Mouse (Mus musculus) colon, adult 2 months (tissue): ENCODE results near the gene Atf6. TPM values are rescaled to one million over a fixed set of nuclear protein-coding genes. Genes with fewer than 3 reads are reported as not detected.

ENCODE experiments used
- polyA plus RNA-seq: library from polyadenylated mRNA; depleted of rRNA; stranded (reverse); fragments of >200 nt; gene quantifications from 2 replicates; pipeline ENCODE4 v1.2.3, GENCODE M21; 2012; rRNA removed

Gene Atf6
- 9.3 and 9.7 TPM in 2 replicates for polyA plus RNA-seq

DNA sequence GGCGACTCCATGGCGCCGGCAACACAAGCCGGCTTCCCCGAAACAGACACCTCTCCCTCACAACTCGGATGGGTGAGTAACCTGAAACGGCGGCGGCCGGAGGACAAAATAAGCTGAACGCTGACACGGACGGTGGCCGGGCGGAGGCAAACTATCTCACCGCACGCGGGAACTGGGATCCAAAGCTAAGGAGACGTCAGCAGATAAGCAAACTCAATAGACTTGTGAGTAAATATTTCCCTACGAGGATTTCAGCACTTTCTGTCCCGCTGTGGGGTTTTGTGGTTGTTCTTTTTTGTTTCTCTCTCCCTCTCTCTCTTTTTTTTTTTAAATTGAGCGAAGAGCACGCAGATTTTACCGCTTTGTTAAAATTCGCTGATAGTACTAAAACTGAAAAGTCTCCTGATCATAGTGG lies at the start of gene Atf6:
Atf6 (minus strand) TSS at position 81 of the 415 bp plus-strand sequence.

DNA sequence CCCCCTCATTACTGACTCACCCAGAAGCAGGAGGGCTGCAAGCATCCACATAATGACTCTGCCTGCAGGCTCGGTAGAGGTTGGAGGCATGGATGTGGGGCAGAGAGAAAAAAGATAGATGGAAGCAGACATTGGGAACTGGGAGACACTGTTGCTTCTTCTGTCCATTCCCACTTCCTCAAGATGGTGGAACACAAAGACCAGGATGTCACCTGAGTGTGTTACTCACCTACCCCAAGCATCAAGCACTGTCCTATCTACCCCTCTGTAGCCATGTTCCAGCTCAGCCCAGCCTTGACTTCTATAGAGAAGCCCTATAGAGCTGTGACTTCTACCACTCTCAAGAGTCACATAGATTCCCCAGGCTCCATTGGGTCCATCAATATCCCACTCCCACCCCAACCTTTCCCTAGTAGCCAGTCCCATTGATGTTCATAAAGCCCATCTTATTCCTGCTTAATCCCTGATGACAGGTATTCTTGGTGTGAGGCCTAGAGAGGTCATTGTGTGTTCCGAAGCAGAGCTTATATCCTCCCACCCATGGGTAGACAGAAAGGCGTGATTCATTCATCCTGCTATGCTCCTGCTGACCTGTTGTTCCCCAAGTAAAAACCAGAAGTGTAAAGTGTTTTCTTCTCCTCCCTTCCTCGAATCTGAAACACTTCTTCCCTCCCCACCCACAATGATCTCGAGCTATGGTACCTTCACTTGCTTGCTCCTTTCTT lies 45.5 kb upstream of the Atf6 start, which contains the start of gene Fcrlb:
Fcrlb (minus strand) TSS at position 51 of the 725 bp plus-strand sequence.

DNA sequence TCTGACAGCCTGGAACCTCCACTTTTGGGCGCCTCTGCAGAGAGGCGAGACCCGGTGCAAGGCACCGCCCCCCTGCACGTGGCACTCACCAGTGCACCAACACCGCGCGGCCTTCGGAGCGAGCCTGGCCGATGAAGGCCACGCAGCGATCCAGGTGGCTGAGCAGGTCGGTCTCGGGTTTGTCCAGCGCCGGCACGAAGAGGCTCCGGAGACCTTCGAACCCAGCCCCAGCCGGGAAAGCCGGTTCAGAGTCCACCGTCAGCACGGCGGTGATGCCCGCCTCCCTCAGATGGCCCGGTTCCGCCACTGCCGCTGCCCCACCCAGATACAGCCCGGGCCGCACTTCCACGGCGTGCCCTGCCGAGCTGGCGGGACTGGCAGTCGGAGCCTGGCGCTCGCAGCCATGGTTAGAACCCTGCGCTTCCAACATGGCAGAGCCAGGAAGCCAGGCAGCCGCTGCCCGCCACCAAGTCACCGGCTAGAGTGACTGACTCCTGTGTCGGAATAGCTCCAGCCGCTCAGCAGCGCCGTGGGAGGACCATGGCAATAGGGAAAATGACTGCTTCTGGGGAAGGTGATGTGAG lies 17.5 kb upstream of the Atf6 start, which contains the start of the genes Gm26620 and Dusp12:
Gm26620 (plus strand) TSS at position 88 of the 584 bp plus-strand sequence.
Dusp12 (minus strand) TSS at position 563 of the 584 bp plus-strand sequence.

Other genes with a start within 250 kb of the Atf6 start
- 28.9 and 29.0 TPM in 2 replicates for gene Olfml2b, start 223.2 kb downstream of the Atf6 start, polyA plus RNA-seq
- 0.74 and 1.2 TPM in 2 replicates for gene Gm26620, start 17.3 kb upstream of the Atf6 start, polyA plus RNA-seq
- gene Dusp12, start 17.8 kb upstream of the Atf6 start, polyA plus RNA-seq, result 12.0 and 13.3 TPM in 2 replicates
- 0.37 and 0.59 TPM in 2 replicates for gene Fcrlb, start 45.2 kb upstream of the Atf6 start, polyA plus RNA-seq
- 2.6 and 4.0 TPM in 2 replicates for gene Fcrla, start 59.8 kb upstream of the Atf6 start, polyA plus RNA-seq
- 6.6 and 13.8 TPM in 2 replicates for gene Fcgr2b, start 108.8 kb upstream of the Atf6 start, polyA plus RNA-seq
- 1.3 and 1.4 TPM in 2 replicates for gene Fcgr4, start 151.1 kb upstream of the Atf6 start, polyA plus RNA-seq
- 7.1 and 7.7 TPM in 2 replicates for gene Fcgr3, start 197.2 kb upstream of the Atf6 start, polyA plus RNA-seq
- gene Cfap126, start 246.1 kb upstream of the Atf6 start, polyA plus RNA-seq, result 1.2 and 1.7 TPM in 2 replicates